Mouse (Mus musculus) liver, postnatal 0 days (tissue): ENCODE results near the gene Galnt16. TPM values are rescaled to one million over a fixed set of nuclear protein-coding genes. Genes with fewer than 3 reads are reported as not detected.

Experiments
- ATAC-seq: fragments of 200-750 bp; cut with Nextera tagmentation; 2 replicates; pipeline ENCODE4 v1.8.0; 2017; ENCODE audit warnings: mild to moderate bottlenecking, moderate library complexity
- DNase-seq: peaks from one replicate; pipeline ENCODE4 v3.0.0-alpha.2; 2016
- H3K27ac ChIP-seq: fragments of 300-500 bp; sonication (generic); 2 replicates; pipeline ENCODE4 v1.5.1; 2014; ENCODE audit warnings: antibody characterized with exemption, moderate library complexity, mild to moderate bottlenecking, low read depth
- H3K27me3 ChIP-seq: fragments of 300-500 bp; sonication (generic); 2 replicates; pipeline ENCODE4 v1.6.1; 2014; ENCODE audit warnings: low read length, control low read depth, mixed read lengths; ENCODE audit not compliant: insufficient read depth
- H3K36me3 ChIP-seq: fragments of 300-500 bp; sonication (generic); replicated peaks from 2 replicates; pipeline ENCODE4 v1.6.1; 2014; ENCODE audit warnings: mild to moderate bottlenecking, control low read depth, low read length, moderate library complexity, mixed read lengths; ENCODE audit not compliant: insufficient read depth
- H3K4me1 ChIP-seq: fragments of 300-500 bp; sonication (generic); 2 replicates; pipeline ENCODE4 v1.6.1; 2014; ENCODE audit warnings: antibody characterized with exemption, mild to moderate bottlenecking, control low read depth; ENCODE audit not compliant: insufficient read depth
- H3K4me2 ChIP-seq: fragments of 300-500 bp; sonication (generic); 2 replicates; pipeline ENCODE4 v1.6.1; 2014; ENCODE audit warnings: low read depth, mild to moderate bottlenecking, low read length, moderate library complexity, mixed read lengths
- H3K4me3 ChIP-seq: fragments of 300-500 bp; sonication (generic); 2 replicates; pipeline ENCODE4 v1.5.1; 2014; ENCODE audit warnings: low read depth, low read length
- H3K9ac ChIP-seq: fragments of 300-500 bp; sonication (generic); replicated peaks from 2 replicates; pipeline ENCODE4 v1.6.1; 2014; ENCODE audit warnings: mild to moderate bottlenecking, moderate library complexity
- H3K9me3 ChIP-seq: fragments of 300-500 bp; sonication (generic); 2 replicates; pipeline ENCODE4 v1.6.1; 2016; ENCODE audit warnings: mild to moderate bottlenecking, control low read depth, low read length, mixed read lengths
- CTCF ChIP-seq: sonication (generic); IDR thresholded peaks from 2 replicates; pipeline ENCODE4 v1.5.1; 2016; ENCODE audit warnings: antibody characterized with exemption, low read depth
- EP300 ChIP-seq: IDR thresholded peaks from 2 replicates; pipeline ENCODE4 v1.6.1; 2016; ENCODE audit warnings: antibody characterized with exemption, low read depth, mild to moderate bottlenecking
- WGBS: fragments of 180-500 bp; shearing (Covaris S2); extraction: QIAGEN DNeasy Blood & Tissue Kit; methylation state at CpG from one replicate; pipeline ENCODE4 v1.1.7; 2014; ENCODE audit not compliant: insufficient replicate concordance; 5-methylcytosine and 5-hydroxymethylcytosine counted together
- polyA plus RNA-seq: library from polyadenylated mRNA; unstranded; fragments of >200 nt; fragmentation: Nextera tagmentation; extraction: Ambion mirVana; gene quantifications from 2 replicates; pipeline ENCODE4 v1.2.1, GENCODE M21; 2015

The Galnt16 gene
- polyA plus RNA-seq, 1 experiment from 2014 or later = 0.15 TPM

DNA sequence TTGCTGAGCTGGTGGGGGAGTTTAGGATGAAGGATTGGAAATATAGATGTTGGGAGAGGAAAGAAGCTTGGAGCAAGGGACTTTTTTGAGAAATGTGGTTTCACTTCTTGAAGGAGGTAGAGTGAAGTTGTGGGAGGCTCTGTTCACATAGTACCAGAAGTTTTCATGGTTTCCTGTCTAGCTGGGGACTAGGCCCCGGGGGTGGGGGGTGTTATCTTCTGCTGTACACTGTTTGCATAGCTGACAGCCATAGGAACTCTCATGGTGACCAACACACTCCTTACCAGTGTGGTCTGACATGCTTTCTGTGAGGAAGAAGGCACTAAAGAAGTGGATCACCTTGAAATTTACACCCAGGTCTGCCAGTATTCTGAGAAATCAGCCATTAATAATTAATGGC lies 22.4 kb upstream of the Galnt16 start:
- no peaks in the 10 kb centered on the region for H3K27me3 ChIP-seq
- WGBS = 11% methylated on average over 1 of the region's 1 CpGs
- H3K4me1 ChIP-seq = 0 out of 2 replicates have a peak, but pooled peaks cover 3% of the 10 kb centered on the region
- H3K27ac ChIP-seq = no peak overlapping the region
- no peak overlapping the region for H3K4me2 ChIP-seq
- ATAC-seq = no peak
- no peak overlapping the region for H3K9ac ChIP-seq
- no peak for DNase-seq
- no peak for TF ChIP-seq CTCF
- no peak for TF ChIP-seq EP300
- H3K4me3 ChIP-seq = no peak overlapping the region
- H3K9me3 ChIP-seq = no peaks in the 10 kb centered on the region
- peaks cover 9% of the 10 kb centered on the region; the same call in 1 of the 2 replicates for H3K36me3 ChIP-seq

GRCm38 (mm10) chr12:80498356-80498755 lies 19.7 kb upstream of the Galnt16 start:
- Histone ChIP-seq H3K9ac (no peak overlapping the region), H3K27me3 (no peaks in the 10 kb centered on the region), H3K27ac (no peak overlapping the region), H3K4me1 (0 out of 2 replicates have a peak, but pooled peaks cover 3% of the 10 kb centered on the region), H3K4me2 (no peak overlapping the region), H3K36me3 (no peaks in the 10 kb centered on the region), H3K4me3 (no peak overlapping the region), H3K9me3 (no peaks in the 10 kb centered on the region)
- DNase-seq (no peak), ATAC-seq (no peak)
- TF ChIP-seq CTCF (peak; percentile 35), EP300 (no peak)
- 61% methylated on average over 4 of the region's 4 CpGs for WGBS

DNA sequence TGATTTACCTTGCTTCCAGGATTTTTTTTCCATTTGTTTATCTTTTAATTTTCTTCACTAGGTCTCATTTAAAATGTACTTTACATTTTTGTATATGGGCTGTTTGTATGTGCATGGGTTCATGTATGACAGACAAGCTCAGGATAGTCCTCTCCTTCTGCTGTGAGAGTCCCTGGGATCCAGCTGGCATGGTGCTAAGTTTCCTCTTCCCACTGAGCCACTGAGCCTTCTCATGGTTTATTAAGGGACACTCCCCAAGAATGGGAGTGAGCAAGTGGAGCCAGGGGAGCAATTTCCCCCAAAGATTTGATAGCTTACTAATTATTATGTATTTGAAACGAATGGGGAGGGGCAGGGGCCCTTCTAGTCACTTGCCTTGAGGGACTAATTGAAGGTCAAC lies 17.6 kb upstream of the Galnt16 start:
- H3K36me3 ChIP-seq = no peaks in the 10 kb centered on the region
- ATAC-seq (no peak), DNase-seq (no peak)
- H3K4me2 ChIP-seq = no peak overlapping the region
- TF ChIP-seq EP300 (no peak), CTCF (no peak)
- no peak overlapping the region for H3K4me3 ChIP-seq
- H3K4me1 ChIP-seq = 0 out of 2 replicates have a peak, but pooled peaks cover 7% of the 10 kb centered on the region
- no peak overlapping the region for H3K27ac ChIP-seq
- no peaks in the 10 kb centered on the region for H3K27me3 ChIP-seq
- H3K9ac ChIP-seq = no peak overlapping the region
- no peaks in the 10 kb centered on the region for H3K9me3 ChIP-seq
- WGBS = 62% methylated on average over 1 of the region's 1 CpGs

DNA sequence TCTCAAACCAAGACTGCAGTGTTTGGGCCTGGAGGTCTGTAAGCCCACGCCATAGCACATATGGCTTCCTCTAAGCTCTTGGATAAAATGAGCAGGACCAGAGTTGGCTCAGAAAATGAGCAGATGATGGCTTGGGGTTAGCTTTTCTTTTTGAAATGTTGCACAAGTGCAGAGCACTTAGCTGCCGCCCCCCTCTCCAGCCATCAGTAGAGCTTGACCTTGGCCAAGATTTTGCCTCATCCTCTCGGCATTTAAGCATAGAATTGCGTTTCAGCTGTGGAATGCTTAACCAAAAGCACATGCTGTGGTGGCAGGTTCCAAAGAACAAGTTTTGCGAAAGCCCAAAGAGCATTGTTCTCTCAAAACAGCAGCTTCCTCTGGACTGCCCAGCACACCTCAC lies 13.4 kb upstream of the Galnt16 start:
- 0 out of 2 replicates have a peak, but pooled peaks cover 4% of the 10 kb centered on the region for H3K4me1 ChIP-seq
- H3K9me3 ChIP-seq = no peaks in the 10 kb centered on the region
- ATAC-seq (peak; percentile 33; the same call in 1 of the 2 replicates), DNase-seq (no peak)
- H3K9ac ChIP-seq = no peak overlapping the region
- 68% methylated on average over 5 of the region's 5 CpGs for WGBS
- H3K36me3 ChIP-seq = no peaks in the 10 kb centered on the region
- H3K27ac ChIP-seq = no peak overlapping the region
- no peak for TF ChIP-seq EP300
- no peak for TF ChIP-seq CTCF
- H3K4me2 ChIP-seq = no peak overlapping the region
- no peak overlapping the region for H3K4me3 ChIP-seq
- H3K27me3 ChIP-seq = no peaks in the 10 kb centered on the region

GRCm38 (mm10) chr12:80507041-80507745 lies 10.9 kb upstream of the Galnt16 start:
- H3K36me3 ChIP-seq = no peaks in the 10 kb centered on the region
- H3K9ac ChIP-seq = no peak overlapping the region
- H3K4me2 ChIP-seq = no peak overlapping the region
- no peak for TF ChIP-seq CTCF
- TF ChIP-seq EP300 = no peak
- ATAC-seq = no peak
- 53% methylated on average over 14 of the region's 14 CpGs for WGBS
- no peaks in the 10 kb centered on the region for H3K27me3 ChIP-seq
- H3K4me3 ChIP-seq = no peak overlapping the region
- 0 out of 2 replicates have a peak, but pooled peaks cover 4% of the 10 kb centered on the region for H3K4me1 ChIP-seq
- H3K27ac ChIP-seq = no peak overlapping the region
- H3K9me3 ChIP-seq = no peaks in the 10 kb centered on the region
- no peak for DNase-seq

GRCm38 (mm10) chr12:80518393-80518756 lies 298 bp downstream of the Galnt16 start:
- DNase-seq = no peak
- no peak for TF ChIP-seq CTCF
- Histone ChIP-seq H3K9me3 (no peaks in the 10 kb centered on the region), H3K36me3 (no peaks in the 10 kb centered on the region), H3K27ac (no peak overlapping the region), H3K27me3 (peaks cover 73% of the 10 kb centered on the region), H3K4me2 (peak overlapping the region; percentile 64), H3K9ac (no peak overlapping the region), H3K4me3 (peak overlapping the region; percentile 33), H3K4me1 (peaks cover 7% of the 10 kb centered on the region)
- ATAC-seq = no peak
- WGBS = under 1% methylated on average over 25 of the region's 25 CpGs
